Mouse (Mus musculus) embryonic facial prominence, embryonic 14.5 days (tissue): Measurements from ENCODE around the gene 6430571L13Rik. TPM values are rescaled to one million over a fixed set of nuclear protein-coding genes. Genes with fewer than 3 reads are reported as not detected.
A peak's percentile ranks its signal among the peaks of the same experiment; 100 is the strongest.

Source experiments
- ATAC-seq: fragments of 200-750 bp; cut with Nextera tagmentation; 2 replicates; pipeline ENCODE4 v1.8.0; 2017; ENCODE audit warnings: low read depth, moderate number of reproducible peaks, moderate TSS enrichment
- DNase-seq: peaks from one replicate; pipeline ENCODE4 v3.0.0-alpha.2; 2015; ENCODE audit warnings: low spot score
- H3K27ac ChIP-seq: fragments of 300-500 bp; sonication (generic); replicated peaks from 2 replicates; pipeline ENCODE4 v1.5.1; 2014; ENCODE audit warnings: low read depth, mild to moderate bottlenecking, low read length, moderate library complexity
- H3K27me3 ChIP-seq: fragments of 300-500 bp; sonication (generic); replicated peaks from 2 replicates; pipeline ENCODE4 v1.6.1; 2014; ENCODE audit warnings: low read length; ENCODE audit not compliant: control insufficient read depth, insufficient read depth
- H3K36me3 ChIP-seq: fragments of 300-500 bp; sonication (generic); 2 replicates; pipeline ENCODE4 v1.6.1; 2014; ENCODE audit warnings: low read length, mixed read lengths; ENCODE audit not compliant: control insufficient read depth, insufficient read depth
- H3K4me1 ChIP-seq: fragments of 300-500 bp; sonication (generic); 2 replicates; pipeline ENCODE4 v1.6.1; 2014; ENCODE audit warnings: antibody characterized with exemption, low read length; ENCODE audit not compliant: control insufficient read depth, insufficient read depth
- H3K4me2 ChIP-seq: fragments of 300-500 bp; sonication (generic); 2 replicates; pipeline ENCODE4 v1.6.1; 2014; ENCODE audit warnings: low read depth, mild to moderate bottlenecking, low read length, moderate library complexity, mixed read lengths
- H3K4me3 ChIP-seq: fragments of 300-500 bp; sonication (generic); 2 replicates; pipeline ENCODE4 v1.5.1; 2014; ENCODE audit warnings: low read depth, mild to moderate bottlenecking, low read length
- H3K9ac ChIP-seq: fragments of 300-500 bp; sonication (generic); 2 replicates; pipeline ENCODE4 v1.6.1; 2014; ENCODE audit warnings: low read depth, mild to moderate bottlenecking, low read length, moderate library complexity, mixed read lengths
- H3K9me3 ChIP-seq: fragments of 300-500 bp; sonication (generic); 2 replicates; pipeline ENCODE4 v1.6.1; 2016; ENCODE audit warnings: low read length; ENCODE audit not compliant: control insufficient read depth
- WGBS: fragments of 180-500 bp; shearing (Covaris S2); extraction: QIAGEN DNeasy Blood & Tissue Kit; methylation state at CpG from one replicate; pipeline ENCODE4 v1.1.7; 2014; 5-methylcytosine and 5-hydroxymethylcytosine counted together
- polyA plus RNA-seq: library from polyadenylated mRNA; unstranded; fragments of >200 nt; fragmentation: Nextera tagmentation; extraction: Ambion mirVana; gene quantifications from 2 replicates; pipeline ENCODE4 v1.2.1, GENCODE M21; 2014

Gene 6430571L13Rik
- polyA plus RNA-seq, 1 experiment from 2014 or later = 0.96 TPM

DNA sequence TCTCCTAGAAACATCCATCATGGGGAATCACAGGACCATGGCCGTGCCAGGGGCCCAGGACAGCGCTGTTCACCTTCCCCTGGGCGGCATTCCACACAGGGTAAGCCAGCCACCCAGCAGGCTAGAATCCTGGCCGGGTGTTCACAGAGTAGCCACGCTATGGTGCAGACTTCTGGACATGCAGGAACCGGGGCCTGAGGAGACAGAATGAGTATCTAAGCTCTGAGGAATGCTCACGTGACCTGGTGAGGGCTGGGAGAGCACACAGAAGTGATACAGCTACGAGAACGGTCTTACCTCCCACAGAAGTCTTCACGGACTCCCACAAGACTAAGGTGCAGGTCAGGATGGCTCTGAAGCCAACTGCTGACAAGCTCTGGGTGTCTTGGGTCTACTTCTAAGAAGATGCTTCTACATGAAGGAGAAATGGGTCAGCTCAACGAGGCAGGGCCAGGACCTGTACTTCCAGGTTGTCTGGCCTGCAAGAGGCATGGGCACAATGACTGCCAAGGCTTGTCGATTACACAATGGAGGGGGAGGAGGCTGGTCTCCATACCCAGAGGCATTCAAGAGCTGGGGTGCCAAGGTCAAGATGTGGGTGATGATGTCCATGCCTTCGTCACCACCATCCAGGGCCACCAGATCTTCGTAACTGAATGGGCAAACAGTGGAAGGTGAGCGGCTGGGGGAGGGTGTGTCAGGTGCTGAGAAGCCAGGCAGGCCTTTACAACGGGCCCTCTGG is 12.4 kb upstream of the 6430571L13Rik start:
- no peaks in the 10 kb centered on the region for H3K4me1 ChIP-seq
- no peak overlapping the region for H3K27ac ChIP-seq
- no peak overlapping the region for H3K9ac ChIP-seq
- 85% methylated on average over 16 of the region's 16 CpGs for WGBS
- H3K27me3 ChIP-seq = no peaks in the 10 kb centered on the region
- DNase-seq = no peak
- H3K9me3 ChIP-seq = no peaks in the 10 kb centered on the region
- peaks cover 10% of the 10 kb centered on the region; the same call in 1 of the 2 replicates for H3K36me3 ChIP-seq
- no peak for ATAC-seq
- no peak overlapping the region for H3K4me2 ChIP-seq
- H3K4me3 ChIP-seq = no peak overlapping the region

DNA sequence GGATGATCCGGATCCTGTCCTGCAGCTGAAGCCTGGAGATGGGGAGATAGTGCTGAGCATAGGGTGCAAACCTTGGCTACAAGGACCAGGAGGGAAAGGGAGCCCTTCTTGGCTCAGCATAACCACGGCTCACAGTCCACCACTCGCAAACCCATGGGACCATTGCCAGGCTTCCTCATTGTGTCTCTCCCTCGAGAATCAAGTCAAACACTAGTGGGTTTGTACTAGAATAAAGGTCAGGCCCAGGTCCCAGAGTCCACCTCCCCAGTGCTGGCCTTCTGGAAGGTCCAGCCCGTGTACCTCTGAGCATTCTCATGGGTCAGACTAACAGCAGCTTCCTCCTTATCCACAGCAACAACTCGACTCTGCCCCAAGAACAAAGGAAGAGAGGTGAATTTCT is 9.6 kb upstream of the 6430571L13Rik start:
- ATAC-seq = no peak
- WGBS = 75% methylated on average over 6 of the region's 6 CpGs
- Histone ChIP-seq H3K9ac (no peak overlapping the region), H3K27me3 (no peaks in the 10 kb centered on the region), H3K4me2 (no peak overlapping the region), H3K4me1 (no peaks in the 10 kb centered on the region), H3K27ac (no peak overlapping the region), H3K9me3 (no peaks in the 10 kb centered on the region), H3K36me3 (peaks cover 15% of the 10 kb centered on the region; the same call in 1 of the 2 replicates), H3K4me3 (no peak overlapping the region)
- DNase-seq = no peak

DNA sequence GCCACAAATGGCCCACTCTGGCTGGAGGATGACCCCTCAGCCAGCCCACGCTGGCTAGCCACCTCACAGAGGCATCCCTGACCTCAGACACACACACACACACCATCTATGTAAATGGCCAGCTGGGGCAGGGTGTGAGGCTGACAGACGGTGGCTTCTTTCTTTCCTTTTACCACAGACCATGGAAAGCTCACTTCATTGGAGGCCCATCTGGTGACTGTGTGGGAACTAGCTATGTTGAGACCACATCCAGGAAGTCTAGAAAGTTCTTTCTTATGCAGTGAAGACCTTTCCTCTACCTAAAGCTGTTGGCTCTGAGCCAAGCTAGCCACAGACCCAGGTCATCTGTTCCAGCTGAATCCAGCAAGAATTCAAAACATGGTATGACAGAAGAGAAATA is 6.7 kb upstream of the 6430571L13Rik start:
- H3K9ac ChIP-seq = no peak overlapping the region
- DNase-seq = no peak
- H3K4me2 ChIP-seq = no peak overlapping the region
- H3K4me3 ChIP-seq = no peak overlapping the region
- H3K36me3 ChIP-seq = peaks cover 8% of the 10 kb centered on the region; the same call in 1 of the 2 replicates
- 49% methylated on average over 2 of the region's 2 CpGs for WGBS
- peaks cover 8% of the 10 kb centered on the region; the same call in 1 of the 2 replicates for H3K4me1 ChIP-seq
- H3K27me3 ChIP-seq = no peaks in the 10 kb centered on the region
- ATAC-seq = no peak
- H3K27ac ChIP-seq = no peak overlapping the region
- H3K9me3 ChIP-seq = no peaks in the 10 kb centered on the region

DNA sequence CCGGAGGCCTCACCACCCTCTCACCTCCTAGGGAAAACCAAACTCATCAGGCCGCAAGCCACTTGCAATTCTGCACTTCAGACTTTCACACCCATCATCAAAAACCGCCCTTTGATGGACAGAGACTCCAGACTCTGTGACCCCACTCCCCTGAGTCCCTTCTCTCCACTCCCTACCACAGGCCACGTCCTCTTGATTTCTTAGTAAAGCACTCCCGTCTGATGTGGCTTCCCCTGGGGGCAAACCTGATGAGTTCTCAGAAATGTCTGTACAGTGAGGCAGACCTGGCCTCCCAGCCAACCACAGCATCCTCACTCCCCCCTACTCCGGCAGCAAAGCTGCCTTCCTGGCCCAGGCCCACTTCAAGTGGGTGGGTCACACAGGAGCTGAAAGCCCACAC is 6.0 kb upstream of the 6430571L13Rik start:
- H3K4me2 ChIP-seq = no peak overlapping the region
- no peaks in the 10 kb centered on the region for H3K9me3 ChIP-seq
- no peak overlapping the region for H3K4me3 ChIP-seq
- no peak for DNase-seq
- 77% methylated on average over 5 of the region's 6 CpGs for WGBS
- no peak for ATAC-seq
- no peak overlapping the region for H3K27ac ChIP-seq
- H3K36me3 ChIP-seq = peaks cover 8% of the 10 kb centered on the region; the same call in 1 of the 2 replicates
- no peak overlapping the region for H3K9ac ChIP-seq
- peaks cover 10% of the 10 kb centered on the region; the same call in 1 of the 2 replicates for H3K4me1 ChIP-seq
- H3K27me3 ChIP-seq = no peaks in the 10 kb centered on the region

DNA sequence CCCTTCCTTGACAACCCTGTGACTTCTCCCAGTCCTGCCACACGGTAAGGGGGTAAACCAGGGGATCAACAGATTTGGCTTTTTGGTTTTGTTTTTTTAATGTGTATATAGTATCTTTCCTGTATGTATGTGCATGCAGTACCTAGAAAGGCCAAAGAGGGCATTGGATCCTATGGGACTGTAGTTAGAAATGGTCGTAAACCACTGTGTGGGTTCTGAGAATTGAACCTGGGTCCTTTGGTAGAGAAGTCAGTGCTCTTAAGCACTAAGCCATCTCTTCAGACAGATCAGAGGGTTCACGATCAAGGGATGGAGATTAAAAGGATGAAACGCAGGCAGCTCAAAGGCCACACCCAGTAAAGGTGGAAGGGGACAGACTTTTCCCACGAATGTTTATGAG is 5.4 kb upstream of the 6430571L13Rik start:
- 84% methylated on average over 5 of the region's 5 CpGs for WGBS
- peaks cover 10% of the 10 kb centered on the region; the same call in 1 of the 2 replicates for H3K4me1 ChIP-seq

DNA sequence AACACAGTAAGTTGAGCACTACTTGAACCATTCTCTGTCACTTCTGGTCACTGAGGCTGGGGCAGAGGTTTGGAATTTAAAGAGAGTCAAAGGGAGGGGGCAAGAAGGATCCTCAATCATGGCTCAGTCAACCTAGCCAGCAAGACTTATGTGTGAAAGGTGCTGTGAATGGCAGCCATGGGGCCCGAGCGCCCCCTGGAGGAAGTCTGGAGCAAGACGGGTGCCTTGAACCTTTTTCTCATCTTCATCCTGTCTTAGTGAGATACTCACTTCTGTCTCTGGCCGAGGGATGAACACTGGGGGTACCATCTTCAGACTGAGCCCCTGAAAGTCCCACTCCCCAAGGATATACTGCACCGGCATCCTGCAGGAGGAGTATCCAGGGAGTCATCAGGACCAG is 4.5 kb upstream of the 6430571L13Rik start:
- Histone ChIP-seq H3K9ac (no peak overlapping the region), H3K27ac (no peak overlapping the region), H3K9me3 (no peaks in the 10 kb centered on the region), H3K4me2 (no peak overlapping the region), H3K4me1 (peaks cover 10% of the 10 kb centered on the region; the same call in 1 of the 2 replicates), H3K27me3 (no peaks in the 10 kb centered on the region), H3K4me3 (no peak overlapping the region), H3K36me3 (peaks cover 8% of the 10 kb centered on the region; the same call in 1 of the 2 replicates)
- peak; percentile 39 for DNase-seq
- 10% methylated on average over 5 of the region's 5 CpGs for WGBS
- no peak for ATAC-seq

More for the DNA sequence above, 5.4 kb upstream of the 6430571L13Rik start:
- DNase-seq (no peak), ATAC-seq (no peak)
- no peaks in the 10 kb centered on the region for H3K9me3 ChIP-seq
- no peak overlapping the region for H3K9ac ChIP-seq
- no peak overlapping the region for H3K27ac ChIP-seq
- no peak overlapping the region for H3K4me3 ChIP-seq
- peaks cover 8% of the 10 kb centered on the region; the same call in 1 of the 2 replicates for H3K36me3 ChIP-seq
- no peak overlapping the region for H3K4me2 ChIP-seq
- H3K27me3 ChIP-seq = no peaks in the 10 kb centered on the region

DNA sequence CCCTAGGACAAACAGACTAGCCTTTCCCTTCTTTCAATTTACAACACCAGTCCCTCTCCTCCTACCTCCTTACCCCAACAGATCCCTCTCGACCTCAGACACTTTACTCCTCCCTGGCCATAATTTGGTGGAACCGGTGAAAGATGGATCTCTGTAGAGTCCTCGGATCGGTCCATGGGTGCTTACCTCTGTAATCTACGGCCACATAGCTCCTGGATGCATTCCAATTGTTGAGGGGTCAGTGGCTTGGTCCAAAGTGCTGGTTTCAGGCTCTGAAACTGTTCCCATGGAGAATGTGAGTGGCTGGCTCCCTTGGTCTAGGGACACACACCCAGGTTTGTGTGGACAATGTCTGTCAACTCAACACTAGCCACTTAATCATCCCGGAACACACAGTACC is 4.0 kb upstream of the 6430571L13Rik start:
- Histone ChIP-seq H3K36me3 (peaks cover 8% of the 10 kb centered on the region; the same call in 1 of the 2 replicates), H3K27me3 (no peaks in the 10 kb centered on the region), H3K9ac (no peak overlapping the region), H3K4me3 (no peak overlapping the region), H3K4me1 (peaks cover 10% of the 10 kb centered on the region; the same call in 1 of the 2 replicates), H3K27ac (no peak overlapping the region), H3K4me2 (no peak overlapping the region), H3K9me3 (no peaks in the 10 kb centered on the region)
- DNase-seq (no peak), ATAC-seq (no peak)
- WGBS = 86% methylated on average over 6 of the region's 6 CpGs

DNA sequence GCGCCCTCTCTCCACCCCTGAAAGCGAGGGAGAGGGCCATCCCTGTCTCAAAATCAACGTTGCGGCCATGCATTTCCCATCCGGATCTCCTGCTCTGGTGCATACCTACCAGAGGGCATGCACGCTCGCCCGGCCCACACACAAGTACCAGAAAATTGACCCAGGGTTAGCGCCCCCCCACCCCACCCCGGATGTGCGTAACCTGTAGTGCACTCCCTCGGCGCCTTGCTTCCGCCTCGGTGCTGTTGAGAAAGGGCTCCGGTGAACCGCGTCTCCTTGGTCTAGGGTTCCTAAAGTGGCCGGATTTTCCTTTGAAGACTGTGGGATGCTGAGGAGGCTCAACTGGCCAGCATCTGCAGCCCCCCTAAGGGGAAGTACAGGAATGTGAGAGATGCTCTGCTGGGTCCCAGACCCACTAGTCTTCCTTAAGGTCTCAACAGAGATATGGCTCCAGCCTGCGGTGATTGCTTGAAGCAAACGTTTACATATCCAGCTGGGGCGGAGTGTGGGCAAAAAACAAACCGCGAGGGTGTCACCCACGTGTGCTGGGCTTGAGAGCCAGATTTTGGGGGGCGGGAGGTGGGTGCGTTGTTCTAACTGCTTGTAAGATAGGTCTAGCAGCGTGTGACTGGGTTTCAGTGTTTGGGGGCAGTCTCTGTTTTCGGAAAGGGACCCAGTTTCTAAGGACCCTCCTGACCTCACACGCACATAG is 2.1 kb upstream of the 6430571L13Rik start, which contains the start of gene Hemk1:
Gene Hemk1, minus strand, starts transcription at position 179 of the 712 bp plus-strand sequence.
- Histone ChIP-seq H3K27ac (peak within 1 kb of the TSS; percentile 29), H3K4me3 (peak within 1 kb of the TSS; percentile 60), H3K9me3 (no peaks in the 10 kb centered on the region), H3K9ac (peak within 1 kb of the TSS; percentile 78), H3K36me3 (0 out of 2 replicates have a peak, but pooled peaks cover 4% of the 10 kb centered on the region), H3K27me3 (0 out of 2 replicates have a peak, but pooled peaks cover 2% of the 10 kb centered on the region), H3K4me1 (peaks cover 10% of the 10 kb centered on the region; the same call in 1 of the 2 replicates), H3K4me2 (peak within 1 kb of the TSS; percentile 96)
- WGBS = 4% methylated on average over 24 of the region's 30 CpGs
- ATAC-seq (peak; percentile 89), DNase-seq (peak; percentile 90)
